Mouse (Mus musculus) ES-E14 (cell line): ENCODE data around the gene Nceh1.

Experiments
- CHD2 ChIP-seq: IDR thresholded peaks from 2 replicates; pipeline ENCODE4 v1.6.1; 2014; ENCODE audit warnings: mild to moderate bottlenecking, low read depth, low read length, inconsistent platforms
- HCFC1 ChIP-seq: IDR thresholded peaks from 2 replicates; pipeline ENCODE4 v1.6.1; 2012; ENCODE audit warnings: low read length, inconsistent platforms, borderline replicate concordance; ENCODE audit not compliant: insufficient read depth
- MAFK ChIP-seq: IDR thresholded peaks from 2 replicates; pipeline ENCODE4 v1.6.1; 2014; ENCODE audit warnings: mild to moderate bottlenecking, low read depth, low read length, inconsistent platforms; ENCODE audit not compliant: insufficient read depth
- ZC3H11A ChIP-seq: IDR thresholded peaks from 2 replicates; pipeline ENCODE4 v1.6.1; 2012; ENCODE audit warnings: low read depth, mild to moderate bottlenecking, inconsistent platforms, low read length, borderline replicate concordance
- ZNF384 ChIP-seq: IDR thresholded peaks from 2 replicates; pipeline ENCODE4 v1.6.1; 2012; ENCODE audit warnings: low read depth, low read length, inconsistent platforms

GRCm38 (mm10) chr3:27258461-27258860 is 75.7 kb downstream of the Nceh1 start:
- TF ChIP-seq CHD2 (no peak), ZNF384 (no peak), HCFC1 (no peak), MAFK (no peak), ZC3H11A (no peak)
